Mouse (Mus musculus) neural tube, embryonic 14.5 days (tissue): ENCODE measurements at regions not wholly inside any gene's neighbourhood (a gene's known extent, or its start where the extent isn't known, plus 50 kb on each side); places are given as distances from the start of the nearest gene placed in this dataset.

Source experiments
- ATAC-seq: fragments of 200-750 bp; cut with Nextera tagmentation; 2 replicates; pipeline ENCODE4 v1.8.0; 2017; ENCODE audit warnings: low read depth, mild to moderate bottlenecking, moderate TSS enrichment, moderate library complexity
- H3K27ac ChIP-seq: fragments of 300-500 bp; sonication (generic); 2 replicates; pipeline ENCODE4 v1.5.1; 2014; ENCODE audit warnings: low read depth, mild to moderate bottlenecking, control low read depth, low read length, moderate library complexity, mixed read lengths
- H3K27me3 ChIP-seq: fragments of 300-500 bp; sonication (generic); 2 replicates; pipeline ENCODE4 v1.6.1; 2014; ENCODE audit warnings: low read length; ENCODE audit not compliant: control insufficient read depth, insufficient read depth
- H3K36me3 ChIP-seq: fragments of 300-500 bp; sonication (generic); 2 replicates; pipeline ENCODE4 v1.6.1; 2014; ENCODE audit warnings: low read length, mixed read lengths; ENCODE audit not compliant: control insufficient read depth, insufficient read depth
- H3K4me1 ChIP-seq: fragments of 300-500 bp; sonication (generic); 2 replicates; pipeline ENCODE4 v1.6.1; 2014; ENCODE audit warnings: low read length; ENCODE audit not compliant: control insufficient read depth, insufficient read depth
- H3K4me2 ChIP-seq: fragments of 300-500 bp; sonication (generic); 2 replicates; pipeline ENCODE4 v1.6.1; 2014; ENCODE audit warnings: mild to moderate bottlenecking, low read depth, low read length, control low read depth
- H3K4me3 ChIP-seq: fragments of 300-500 bp; sonication (generic); 2 replicates; pipeline ENCODE4 v1.5.1; 2014; ENCODE audit warnings: low read depth, low read length, control low read depth, mixed read lengths
- H3K9ac ChIP-seq: fragments of 300-500 bp; sonication (generic); replicated peaks from 2 replicates; pipeline ENCODE4 v1.6.1; 2014; ENCODE audit warnings: low read depth, mild to moderate bottlenecking, control low read depth, low read length, mixed read lengths
- H3K9me3 ChIP-seq: fragments of 300-500 bp; sonication (generic); 2 replicates; pipeline ENCODE4 v1.6.1; 2016; ENCODE audit warnings: low read length; ENCODE audit not compliant: control insufficient read depth
- WGBS: fragments of 180-500 bp; shearing (Covaris S2); extraction: QIAGEN DNeasy Blood & Tissue Kit; methylation state at CpG from one replicate; pipeline ENCODE4 v1.1.7; 2014; 5-methylcytosine and 5-hydroxymethylcytosine counted together

GRCm38 (mm10) chr15:67598426-67598825 lies 1097.7 kb upstream of the Lrrc6 start:
- H3K27ac ChIP-seq: no peak overlapping the region
- no peaks in the 10 kb centered on the region for H3K36me3 ChIP-seq
- no peaks in the 10 kb centered on the region for H3K9me3 ChIP-seq
- no peak overlapping the region for H3K9ac ChIP-seq
- WGBS: 72% methylated on average over 4 of the region's 4 CpGs
- ATAC-seq: no peak
- H3K27me3 ChIP-seq: no peaks in the 10 kb centered on the region
- H3K4me3 ChIP-seq: no peak overlapping the region
- H3K4me1 ChIP-seq: no peaks in the 10 kb centered on the region
- H3K4me2 ChIP-seq: no peak overlapping the region

- no peak overlapping the region for H3K4me2 ChIP-seq
- H3K4me1 ChIP-seq: no peaks in the 10 kb centered on the region
- no peak overlapping the region for H3K9ac ChIP-seq
- H3K36me3 ChIP-seq: no peaks in the 10 kb centered on the region
- no peak overlapping the region for H3K4me3 ChIP-seq
- no peaks in the 10 kb centered on the region for H3K27me3 ChIP-seq
- WGBS: 49% methylated on average over 1 of the region's 1 CpGs
- H3K27ac ChIP-seq: no peak overlapping the region
- H3K9me3 ChIP-seq: no peaks in the 10 kb centered on the region
- ATAC-seq: no peak
Observed at GRCm38 (mm10) chr15:67576581-67576980, 1075.9 kb upstream of the Lrrc6 start.

- WGBS: 46% methylated on average over 1 of the region's 1 CpGs
- no peak for ATAC-seq
- H3K27me3 ChIP-seq: no peaks in the 10 kb centered on the region
- no peaks in the 10 kb centered on the region for H3K36me3 ChIP-seq
- no peaks in the 10 kb centered on the region for H3K9me3 ChIP-seq
- no peak overlapping the region for H3K4me2 ChIP-seq
- no peak overlapping the region for H3K27ac ChIP-seq
- H3K4me1 ChIP-seq: no peaks in the 10 kb centered on the region
- no peak overlapping the region for H3K9ac ChIP-seq
- H3K4me3 ChIP-seq: no peak overlapping the region
Observed at GRCm38 (mm10) chr15:67571614-67572013, 1070.9 kb upstream of the Lrrc6 start.

GRCm38 (mm10) chr15:67557304-67557703 lies 1056.6 kb upstream of the Lrrc6 start:
- H3K9ac ChIP-seq: no peak overlapping the region

GRCm38 (mm10) chr15:67551911-67552310 lies 1051.2 kb upstream of the Lrrc6 start:
- 40% methylated on average over 2 of the region's 2 CpGs for WGBS
- Histone ChIP-seq H3K27ac (no peak overlapping the region), H3K4me2 (no peak overlapping the region), H3K4me1 (peaks cover 3% of the 10 kb centered on the region; the same call in 1 of the 2 replicates), H3K4me3 (no peak overlapping the region), H3K36me3 (no peaks in the 10 kb centered on the region), H3K27me3 (no peaks in the 10 kb centered on the region), H3K9ac (no peak overlapping the region), H3K9me3 (no peaks in the 10 kb centered on the region)
- no peak for ATAC-seq

More at GRCm38 (mm10) chr15:67557304-67557703, 1056.6 kb upstream of the Lrrc6 start:
- whole genome bisulfite sequencing: 74% methylated on average over 1 of the region's 1 CpGs
- Histone ChIP-seq H3K27ac (no peak overlapping the region), H3K4me2 (no peak overlapping the region), H3K36me3 (no peaks in the 10 kb centered on the region), H3K4me1 (no peaks in the 10 kb centered on the region), H3K4me3 (no peak overlapping the region), H3K27me3 (no peaks in the 10 kb centered on the region), H3K9me3 (no peaks in the 10 kb centered on the region)
- no peak for ATAC-seq

GRCm38 (mm10) chr15:67546896-67547400 lies 1046.2 kb upstream of the Lrrc6 start:
- H3K9ac ChIP-seq: no peak overlapping the region
- no peak overlapping the region for H3K4me2 ChIP-seq
- no peak overlapping the region for H3K27ac ChIP-seq
- ATAC-seq: no peak
- 42% methylated on average over 1 of the region's 1 CpGs for WGBS
- H3K4me1 ChIP-seq: peaks cover 4% of the 10 kb centered on the region; the same call in 1 of the 2 replicates
- H3K27me3 ChIP-seq: no peaks in the 10 kb centered on the region
- H3K9me3 ChIP-seq: no peaks in the 10 kb centered on the region
- H3K36me3 ChIP-seq: no peaks in the 10 kb centered on the region
- H3K4me3 ChIP-seq: no peak overlapping the region

- ATAC-seq: no peak
- H3K9ac ChIP-seq: no peak overlapping the region
- no peak overlapping the region for H3K4me2 ChIP-seq
- 89% methylated on average over 6 of the region's 6 CpGs for WGBS
- no peaks in the 10 kb centered on the region for H3K36me3 ChIP-seq
- no peak overlapping the region for H3K4me3 ChIP-seq
- H3K4me1 ChIP-seq: peaks cover 4% of the 10 kb centered on the region; the same call in 1 of the 2 replicates
- no peaks in the 10 kb centered on the region for H3K27me3 ChIP-seq
- H3K27ac ChIP-seq: no peak overlapping the region
- H3K9me3 ChIP-seq: no peaks in the 10 kb centered on the region
Observed at GRCm38 (mm10) chr15:67545745-67546144, 1045.0 kb upstream of the Lrrc6 start.

- no peak overlapping the region for H3K27ac ChIP-seq
- H3K4me1 ChIP-seq: no peaks in the 10 kb centered on the region
- no peak overlapping the region for H3K9ac ChIP-seq
- H3K4me3 ChIP-seq: no peak overlapping the region
- H3K9me3 ChIP-seq: no peaks in the 10 kb centered on the region
- no peaks in the 10 kb centered on the region for H3K36me3 ChIP-seq
- no peak for ATAC-seq
- no peaks in the 10 kb centered on the region for H3K27me3 ChIP-seq
- no peak overlapping the region for H3K4me2 ChIP-seq
Observed at GRCm38 (mm10) chr15:67513722-67514121, 1013.0 kb upstream of the Lrrc6 start.

- Histone ChIP-seq H3K9me3 (no peaks in the 10 kb centered on the region), H3K36me3 (no peaks in the 10 kb centered on the region), H3K27ac (no peak overlapping the region), H3K4me1 (no peaks in the 10 kb centered on the region), H3K4me2 (no peak overlapping the region), H3K4me3 (no peak overlapping the region), H3K9ac (no peak overlapping the region), H3K27me3 (no peaks in the 10 kb centered on the region)
- 66% methylated on average over 7 of the region's 7 CpGs for WGBS
- ATAC-seq: no peak
Observed at GRCm38 (mm10) chr15:67495001-67495658, 994.4 kb upstream of the Lrrc6 start.
